Mouse (Mus musculus) heart, postnatal 36 days (tissue): Measurements from ENCODE around the gene Ppp1ca. TPM values are rescaled to one million over a fixed set of nuclear protein-coding genes. Genes with fewer than 3 reads are reported as not detected.
A peak's percentile ranks its signal among the peaks of the same experiment; 100 is the strongest.

Experiments used
- DNase-seq, 2 experiments: peaks; one replicate each; pipeline ENCODE4 v3.0.0; 2021 to 2022
- intact Hi-C: fragments of 180-260 bp; cut with DNase I; formaldehyde crosslinking; loops from one replicate; pipeline ENCODE4 v1.15.1; 2025
- microRNA-seq, 2 experiments: library from miRNA; unstranded; fragments of <30 nt; microRNA quantifications; one replicate each; pipeline ENCODE4 v1.2.0; 2021; ENCODE audit warnings: borderline number of aligned reads in 2 of 2
- total RNA-seq, 2 experiments: library from RNA; stranded (reverse); gene quantifications; 2 replicates each; pipeline ENCODE4 v1.2.3; 2021

The Ppp1ca gene
- total RNA-seq, 2 experiments from 2014 or later, result 326 to 332 TPM

DNA sequence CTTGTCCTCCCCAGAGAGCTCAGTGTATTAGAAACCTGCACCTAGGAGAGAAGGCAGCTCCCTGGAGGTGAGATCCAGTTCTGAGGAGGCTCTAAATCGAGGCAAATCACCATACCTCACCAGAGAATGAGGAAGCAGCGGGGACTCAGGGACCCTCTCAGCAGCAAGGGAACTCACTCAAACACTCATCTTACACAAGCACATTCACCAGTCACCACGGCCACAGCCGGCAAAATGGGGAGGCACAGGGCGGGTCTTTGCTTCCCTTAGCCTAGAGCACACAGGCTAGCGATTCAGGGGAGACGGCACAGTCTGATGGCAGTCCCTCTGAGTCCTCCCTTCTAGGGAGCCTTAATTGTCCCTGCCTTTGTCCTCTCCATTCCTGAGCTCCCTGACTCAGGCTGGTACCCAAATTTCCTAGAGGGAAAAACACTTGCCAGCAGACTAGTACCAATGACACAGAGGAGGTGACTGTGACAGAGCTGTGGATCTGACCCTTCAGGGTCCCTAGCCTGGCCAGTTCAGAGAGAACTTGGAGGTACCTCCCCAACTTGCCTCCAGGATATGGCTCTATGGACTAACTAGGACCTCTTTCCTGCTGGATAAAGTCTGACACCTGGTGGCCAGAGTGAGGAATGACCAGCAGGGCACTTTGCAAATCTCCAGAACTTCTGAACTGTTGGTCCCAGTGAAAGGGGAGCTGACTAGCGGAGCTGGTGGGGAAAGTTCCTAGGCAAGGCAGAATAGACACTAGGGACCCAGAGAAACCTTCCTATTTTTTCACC lies 36.2 kb downstream of the Ppp1ca start:
- intact Hi-C loops, result loop anchor here (1.0 to 2.0 kb wide), 6 partner anchors 21 to 209 kb away; no protein-coding TSS in a partner anchor
- DNase-seq, result peak; percentile 76 to 80

DNA sequence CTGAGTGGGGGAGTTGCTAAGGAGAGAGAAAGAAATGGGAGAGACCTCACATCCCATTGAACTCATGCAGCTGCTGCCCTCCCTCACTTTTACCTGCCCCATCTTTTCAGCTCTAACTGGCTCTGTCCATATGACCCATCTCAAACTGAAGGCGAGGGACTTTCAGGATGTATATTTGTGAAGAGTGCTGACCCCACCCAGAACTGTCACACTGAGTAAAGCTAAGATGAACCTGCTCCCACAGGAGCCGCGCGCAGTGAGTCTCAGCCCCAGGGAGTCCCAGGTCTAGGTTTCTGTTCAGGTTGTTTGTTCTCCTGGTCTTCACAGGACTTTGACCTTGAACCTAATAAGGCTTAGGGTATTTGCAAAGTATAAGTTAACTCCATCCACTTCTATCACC lies 37.0 kb downstream of the Ppp1ca start:
- no peak for DNase-seq
- intact Hi-C loops, result loop anchor here (1.0 to 2.0 kb wide), 6 partner anchors 22 to 210 kb away; no protein-coding TSS in a partner anchor

DNA sequence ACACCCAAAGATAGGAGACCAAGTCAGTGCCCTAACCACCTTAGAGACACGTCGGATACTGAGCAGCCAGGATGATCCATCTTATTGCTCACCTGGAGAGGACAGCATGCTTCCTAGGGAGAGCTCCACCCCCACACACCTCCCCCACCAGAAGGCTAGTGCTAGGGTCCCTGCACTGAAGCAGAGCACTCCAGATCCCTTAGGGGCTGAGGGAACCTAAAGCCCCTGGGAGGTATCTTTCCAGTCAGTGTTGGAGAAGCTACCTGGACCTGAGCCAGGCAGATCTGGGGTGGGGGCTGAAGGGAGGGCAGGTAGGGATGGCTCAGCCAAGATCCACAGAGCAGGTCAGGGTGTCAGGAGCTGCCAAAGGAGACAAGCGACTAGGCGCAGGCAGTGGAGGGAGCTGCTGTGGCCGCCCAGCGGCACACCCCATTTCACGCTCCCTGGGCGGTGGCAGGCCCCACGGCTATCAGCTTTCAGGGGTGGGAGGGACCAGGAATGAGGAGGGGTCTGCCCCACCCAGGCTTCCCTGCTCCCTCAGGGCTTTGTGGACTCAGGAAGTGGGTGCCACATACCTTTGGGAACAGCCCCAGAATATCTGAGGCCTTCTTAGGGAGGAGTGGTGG lies 37.7 kb downstream of the Ppp1ca start:
- DNase-seq, result no peak
- intact Hi-C loops, result loop anchor here (2.0 kb wide), 3 partner anchors 59 to 211 kb away; no protein-coding TSS in a partner anchor

DNA sequence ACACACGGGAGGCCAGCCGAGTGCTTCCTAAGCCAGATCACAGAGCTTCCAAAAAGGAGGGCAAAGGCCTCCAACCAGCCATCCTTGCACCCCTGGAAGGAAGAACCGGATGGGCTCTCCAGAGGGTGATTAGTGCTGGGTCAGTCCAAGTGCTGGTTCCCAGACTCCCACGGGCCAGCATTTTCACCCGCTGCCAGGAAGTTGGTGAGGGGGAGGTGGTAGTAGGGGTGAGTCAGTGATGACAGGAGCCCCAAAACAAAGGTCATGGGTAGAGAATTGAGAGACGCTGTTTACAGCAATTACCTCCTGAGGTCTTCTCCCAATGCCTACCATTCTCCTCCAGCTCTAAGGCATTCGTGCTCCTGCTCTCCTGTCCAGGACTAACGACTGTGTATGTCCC lies 38.5 kb downstream of the Ppp1ca start:
- intact Hi-C loops, result no loop called here
- no peak for DNase-seq

DNA sequence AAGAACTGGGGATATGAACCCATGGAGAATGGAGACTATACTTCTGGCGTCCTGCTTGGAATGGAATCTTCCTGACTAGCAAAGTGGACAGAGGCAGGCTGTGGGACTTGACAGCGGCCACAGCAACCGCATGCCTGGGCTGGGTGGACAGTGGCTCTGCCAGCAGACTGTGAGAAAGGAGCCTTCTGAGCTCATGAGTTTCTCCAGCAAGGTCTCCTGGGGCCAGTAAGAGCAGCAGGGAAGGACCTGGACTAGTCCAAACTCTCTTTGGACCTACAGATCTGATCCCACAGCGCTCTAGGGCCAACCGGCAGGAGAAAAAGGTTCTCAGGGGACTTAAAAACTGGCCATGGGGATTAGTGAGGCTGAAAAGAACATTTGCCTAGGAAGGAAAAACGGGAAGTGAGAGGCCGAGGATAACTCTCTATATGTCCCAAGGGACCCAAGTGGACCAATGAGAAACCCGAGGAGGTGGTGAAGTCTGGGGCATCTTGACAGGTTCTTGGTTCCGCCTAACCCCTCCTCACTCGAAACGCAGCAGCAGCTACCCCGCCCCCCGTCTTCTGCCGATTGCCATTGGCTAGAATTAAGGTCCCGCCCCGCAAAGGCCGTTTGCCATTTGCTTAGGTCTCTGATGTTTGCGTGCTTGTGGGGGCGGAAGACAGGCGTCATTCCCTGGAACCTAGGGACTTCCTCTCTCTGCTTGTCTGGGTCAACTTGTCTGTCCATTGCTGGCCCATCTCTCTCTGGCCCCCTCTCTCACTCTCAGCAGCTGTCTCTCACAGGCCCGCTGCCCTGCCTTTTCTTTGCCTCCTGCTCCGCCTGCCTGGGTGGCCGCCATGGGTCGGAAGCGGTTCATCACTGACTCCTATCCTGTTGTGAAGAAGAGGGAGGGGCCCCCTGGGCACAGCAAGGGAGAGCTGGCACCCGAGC lies 39.7 kb downstream of the Ppp1ca start, which contains the start of gene Pold4:
Pold4 (plus strand) TSS at position 647 of the 933 bp plus-strand sequence.
- DNase-seq, result peak; percentile 97

DNA sequence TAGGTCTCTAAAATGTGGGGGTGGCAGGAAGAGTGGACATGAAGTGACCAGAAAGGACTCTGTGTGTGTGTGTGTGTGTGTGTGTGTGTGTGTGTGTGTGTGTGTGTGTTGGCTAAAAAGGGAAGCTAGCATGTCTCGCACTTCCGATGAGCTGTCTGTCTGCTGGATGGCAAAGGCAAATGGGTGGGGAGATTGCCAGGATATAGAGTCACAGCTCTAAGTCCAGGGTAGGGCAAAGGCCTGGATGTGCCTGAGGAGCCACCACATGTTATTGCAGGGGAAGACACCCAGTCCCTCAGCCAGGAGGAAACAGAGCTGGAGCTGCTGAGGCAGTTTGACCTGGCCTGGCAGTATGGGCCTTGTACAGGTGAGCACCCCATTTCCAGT lies 40.3 kb downstream of the Ppp1ca start:
- no peak for DNase-seq
- intact Hi-C loops, result no loop called here

More for the DNA sequence above, 39.7 kb downstream of the Ppp1ca start, which contains the start of gene Pold4:
- intact Hi-C loops, result no loop called here

DNA sequence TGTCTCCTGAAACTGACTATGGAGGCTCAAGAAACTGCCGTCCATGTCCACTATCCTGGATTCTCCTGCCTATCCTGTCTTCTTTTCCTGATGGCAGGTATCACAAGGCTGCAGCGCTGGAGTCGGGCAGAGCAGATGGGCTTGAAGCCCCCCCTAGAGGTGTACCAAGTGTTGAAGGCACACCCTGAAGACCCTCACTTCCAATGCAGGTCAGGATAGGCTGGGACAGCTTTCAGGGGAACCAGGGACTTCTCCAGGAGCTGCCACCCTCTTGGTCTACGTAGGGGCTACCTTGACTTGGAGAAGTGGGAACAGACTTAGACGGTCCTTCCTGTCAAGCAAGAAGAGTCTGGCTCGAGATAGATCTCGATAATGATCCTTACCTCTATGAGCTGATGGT lies 40.8 kb downstream of the Ppp1ca start:
- no peak for DNase-seq
- intact Hi-C loops, result no loop called here

DNA sequence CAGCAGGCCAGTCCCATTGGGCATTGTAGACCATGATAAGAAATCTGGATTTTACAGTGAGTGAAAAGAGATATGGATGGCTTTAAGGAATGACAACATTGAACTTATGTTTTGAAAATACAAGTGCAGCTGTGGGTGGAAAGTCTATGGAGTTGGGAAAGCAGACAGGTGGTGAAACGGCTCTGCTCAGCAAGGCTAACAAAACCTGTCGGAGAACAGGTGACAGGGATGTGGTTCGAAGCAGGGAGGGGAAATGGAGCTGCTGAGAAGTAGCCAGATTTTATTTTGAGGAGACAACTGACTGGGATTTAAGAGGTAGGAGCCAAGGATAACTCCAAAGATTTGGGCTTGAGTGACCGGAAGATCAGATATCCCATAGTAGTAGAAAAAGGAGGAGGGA lies 42.7 kb downstream of the Ppp1ca start:
- intact Hi-C loops, result no loop called here
- DNase-seq, result no peak

DNA sequence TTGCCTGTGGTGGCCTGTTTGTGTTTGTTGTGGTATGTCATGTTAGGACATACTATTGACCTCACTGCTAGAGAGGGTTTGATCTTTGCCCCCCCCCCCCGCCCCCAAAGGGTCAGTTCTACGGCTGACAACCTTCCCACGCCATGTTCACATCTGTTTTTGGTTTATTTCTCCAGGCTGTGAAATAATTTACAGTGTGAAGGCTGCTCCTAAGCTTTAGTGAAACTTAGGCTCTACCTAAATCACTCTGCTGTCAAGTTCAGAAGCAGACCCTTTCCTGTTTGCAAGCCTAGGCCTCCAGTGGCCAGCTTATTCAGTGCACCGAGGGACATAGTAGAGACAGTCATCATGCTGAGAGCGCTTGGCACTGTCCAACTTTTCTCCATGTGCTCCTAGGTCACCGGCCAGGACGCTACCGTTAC lies 48.4 kb downstream of the Ppp1ca start:
- intact Hi-C loops, result loop anchor here (5.0 kb wide), 1 partner anchor 33 kb away; no protein-coding TSS in a partner anchor
- no peak for DNase-seq

DNA sequence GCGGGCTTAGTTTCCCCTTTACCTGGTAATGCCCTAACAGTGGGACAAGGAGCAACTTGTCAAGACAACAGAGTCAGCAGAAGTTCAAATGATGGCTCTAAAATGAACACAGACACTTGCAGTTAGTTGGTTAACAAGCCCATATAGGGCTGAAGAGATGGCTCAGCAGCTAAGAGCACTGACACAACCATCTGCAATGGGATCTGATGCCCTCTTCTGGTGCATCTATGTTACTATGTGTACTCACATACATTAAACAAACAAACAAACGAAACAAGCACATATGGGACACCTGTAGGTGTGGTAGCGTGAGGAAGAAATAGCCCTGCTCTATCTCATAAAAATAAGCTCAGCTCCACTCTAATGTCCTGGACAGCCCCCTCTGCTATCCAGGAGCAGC lies 50.6 kb downstream of the Ppp1ca start:
- intact Hi-C loops, result loop anchor here (5.0 kb wide), 1 partner anchor 35 kb away; no protein-coding TSS in a partner anchor

DNA sequence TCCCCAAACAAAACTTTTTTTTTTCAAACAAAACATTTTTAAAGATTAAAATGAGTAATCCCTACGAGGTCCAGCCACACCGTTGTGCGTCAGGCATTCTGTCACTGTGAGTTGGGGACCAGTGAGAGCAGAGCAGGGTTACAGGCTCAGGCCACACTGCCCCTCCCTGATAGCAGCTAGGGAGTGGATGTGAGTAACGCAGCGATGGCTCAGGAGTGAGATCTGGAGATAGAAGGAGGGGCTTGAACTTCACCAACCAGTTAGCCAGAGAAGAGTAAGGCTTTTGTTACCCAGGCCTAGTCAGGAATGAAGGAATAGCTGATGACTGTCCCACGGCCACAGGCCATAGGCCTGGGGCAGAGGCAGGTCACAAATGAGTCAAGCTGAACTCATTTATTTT lies 52.9 kb downstream of the Ppp1ca start:
- intact Hi-C loops, result loop anchor here (5.0 kb wide), 1 partner anchor 37 kb away; no protein-coding TSS in a partner anchor
- no peak for DNase-seq

More for the DNA sequence above, 50.6 kb downstream of the Ppp1ca start:
- no peak for DNase-seq

Small RNA genes within 50 kb of the gene (microRNA-seq; reads per million reads assigned to microRNA genes)
- gene Gm26115, result 0 reads per million in 2 experiments

Other genes with a start within 250 kb of the Ppp1ca start
- under 1 TPM; 0.38 to 0.56 TPM for gene Aldh3b3, start 233.4 kb upstream of the Ppp1ca start, total RNA-seq
- gene Aldh3b2, start 219.7 kb upstream of the Ppp1ca start, total RNA-seq, result under 1 TPM in 1 of 2 experiments, not detected in 1; 0.39 TPM
- 10 to 100 TPM; 22.8 to 24.4 TPM for gene Acy3, start 205.5 kb upstream of the Ppp1ca start, total RNA-seq
- gene Tbx10, start 199.3 kb upstream of the Ppp1ca start, total RNA-seq, result not detected
- gene Nudt8, start 191.5 kb upstream of the Ppp1ca start, total RNA-seq, result 100 to 1,000 TPM; 126 to 140 TPM
- gene Gm49405, start 191.4 kb upstream of the Ppp1ca start, total RNA-seq, result 1 to 10 TPM; 1.3 to 1.4 TPM
- 100 to 1,000 TPM; 174 to 196 TPM for gene Doc2g, start 188.8 kb upstream of the Ppp1ca start, total RNA-seq
- 1,000 to 10,000 TPM; 1,111 to 1,164 TPM for gene Ndufv1, start 179.3 kb upstream of the Ppp1ca start, total RNA-seq
- gene Gstp1, start 154.1 kb upstream of the Ppp1ca start, total RNA-seq, result 100 to 1,000 TPM; 339 to 350 TPM
- gene Gstp2, start 146.0 kb upstream of the Ppp1ca start, total RNA-seq, result 100 to 1,000 TPM; 120 to 124 TPM
- gene Gstp3, start 132.5 kb upstream of the Ppp1ca start, total RNA-seq, result not detected
- not detected for gene Cabp2, start 110.5 kb upstream of the Ppp1ca start, total RNA-seq
- 10 to 100 TPM; 35.3 to 39.1 TPM for gene Cdk2ap2, start 94.9 kb upstream of the Ppp1ca start, total RNA-seq
- 10 to 100 TPM; 20.7 to 22.9 TPM for gene Pitpnm1, start 92.1 kb upstream of the Ppp1ca start, total RNA-seq
- 10 to 100 TPM; 56.8 to 64.0 TPM for gene Aip, start 66.2 kb upstream of the Ppp1ca start, total RNA-seq
- not detected for gene Gpr152, start 52.3 kb upstream of the Ppp1ca start, total RNA-seq
- under 1 TPM in 1 of 2 experiments, not detected in 1; 0.19 TPM for gene Cabp4, start 48.0 kb upstream of the Ppp1ca start, total RNA-seq
- gene Coro1b, start 43.4 kb upstream of the Ppp1ca start, total RNA-seq, result 10 to 100 TPM; 52.4 to 55.6 TPM
- gene Ptprcap, start 38.5 kb upstream of the Ppp1ca start, total RNA-seq, result 1 to 10 TPM; 1.1 to 1.3 TPM
- 10 to 100 TPM; 16.4 to 18.8 TPM for gene Rps6kb2, start 28.7 kb upstream of the Ppp1ca start, total RNA-seq
- 10 to 100 TPM; 29.4 to 33.7 TPM for gene Carns1, start 16.6 kb upstream of the Ppp1ca start, total RNA-seq
- gene Tbc1d10c, start 781 bp upstream of the Ppp1ca start, total RNA-seq, result 10 to 100 TPM in 1 of 2 experiments, 1 to 10 TPM in 1; 6.6 to 11.1 TPM
- gene Rad9a, start 9.6 kb downstream of the Ppp1ca start, total RNA-seq, result 1 to 10 TPM; 5.2 to 5.3 TPM
- gene Clcf1, start 22.2 kb downstream of the Ppp1ca start, total RNA-seq, result 1 to 10 TPM in 1 of 2 experiments, under 1 TPM in 1; 0.51 to 1.2 TPM
- gene AC109138.7, start 22.3 kb downstream of the Ppp1ca start, total RNA-seq, result not detected
- gene Pold4, start 39.8 kb downstream of the Ppp1ca start, total RNA-seq, result 10 to 100 TPM; 11.9 to 13.7 TPM
- 1 to 10 TPM; 7.2 to 8.6 TPM for gene Ssh3, start 77.1 kb downstream of the Ppp1ca start, total RNA-seq
- gene Ankrd13d, start 91.1 kb downstream of the Ppp1ca start, total RNA-seq, result under 1 TPM; 0.51 to 0.80 TPM
- 10 to 100 TPM; 47.5 to 50.4 TPM for gene Grk2, start 114.2 kb downstream of the Ppp1ca start, total RNA-seq
- gene Kdm2a, start 206.2 kb downstream of the Ppp1ca start, total RNA-seq, result 10 to 100 TPM; 39.4 to 41.1 TPM
- 1 to 10 TPM; 5.5 to 5.8 TPM for gene Rhod, start 247.4 kb downstream of the Ppp1ca start, total RNA-seq